Mouse (Mus musculus): ENCODE data around the gene Mvd.

GRCm38 (mm10) chr8:122469407-122469806 is 26.2 kb upstream of the Mvd start:
- no peak for TF ChIP-seq CTCF (IDR thresholded peaks at IDR 0.05; ENCODE audit: low read depth, low read length)
- no peak for TF ChIP-seq POLR2A (IDR thresholded peaks at IDR 0.05; ENCODE audit: borderline replicate concordance, low read depth, low read length)
